Mouse (Mus musculus): ENCODE results near the gene Zfhx3.

DNA sequence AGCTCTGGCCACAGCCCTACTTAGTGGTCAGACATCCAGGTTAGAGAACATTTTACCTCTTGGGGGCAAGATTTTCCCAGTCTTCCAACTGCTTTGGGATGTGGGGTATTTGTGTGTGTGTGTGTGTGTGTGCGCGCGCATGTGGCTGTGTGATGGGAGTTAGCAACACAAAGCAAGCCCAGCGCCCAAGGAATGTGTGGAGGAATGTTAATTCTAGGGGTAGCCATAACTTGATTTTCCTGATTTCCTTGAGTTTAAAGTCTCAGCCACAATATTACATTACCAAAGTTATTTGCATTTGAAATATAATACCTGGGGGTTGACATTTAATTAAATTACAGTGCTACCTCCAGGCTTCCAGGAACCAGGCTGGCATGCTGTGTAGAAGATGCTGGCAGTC, 136.3 kb downstream of the Zfhx3 start:
- TF ChIP-seq CTCF (IDR thresholded peaks at IDR 0.05; ENCODE audit: low read depth, low read length) (no peak), GATA1 (IDR thresholded peaks at IDR 0.05; ENCODE audit: borderline replicate concordance, low read length) (no peak)
